Mouse (Mus musculus) left cerebral cortex, postnatal 4 days (tissue): ENCODE results near the gene Zmiz1. TPM values are rescaled to one million over a fixed set of nuclear protein-coding genes. Genes with fewer than 3 reads are reported as not detected.
A peak's percentile ranks its signal among the peaks of the same experiment; 100 is the strongest.

Experiments used
- DNase-seq: peaks from one replicate; pipeline ENCODE4 v3.0.0-alpha.2; 2022
- intact Hi-C: fragments of 180-260 bp; cut with DNase I; formaldehyde crosslinking; loops from one replicate; pipeline ENCODE4 v1.15.1; 2025
- microRNA-seq: library from miRNA; unstranded; fragments of <30 nt; microRNA quantifications from one replicate; pipeline ENCODE4 v1.2.0, GENCODE M21; 2022
- total RNA-seq, 2 experiments: library from RNA; stranded (reverse); gene quantifications; 2 replicates each; pipeline ENCODE4 v1.2.3; 2021

Gene Zmiz1
- total RNA-seq, 2 experiments from 2014 or later: 149 to 152 TPM

- intact Hi-C loops: loop anchor here (10.0 kb wide), 1 partner anchor 103 kb away; no protein-coding TSS in a partner anchor
- no peak for DNase-seq
Observed at GRCm38 (mm10) chr14:25711602-25712001, 252.6 kb downstream of the Zmiz1 start.

GRCm38 (mm10) chr14:25713443-25713842 lies 254.5 kb downstream of the Zmiz1 start:
- intact Hi-C loops: loop anchor here (10.0 kb wide), 1 partner anchor 101 kb away; no protein-coding TSS in a partner anchor
- no peak for DNase-seq

Small RNA genes lying within 50 kb of the gene (microRNA-seq; reads per million reads assigned to microRNA genes)
- gene Mir3075: 3.6 reads per million, percentile 6 among the genes with 10 or more reads in this experiment

Other genes starting within 250 kb of the Zmiz1 start
- 10 to 100 TPM; 19.9 to 20.8 TPM for gene Ppif, start 235.0 kb downstream of the Zmiz1 start, total RNA-seq